Mouse (Mus musculus) kidney, embryonic 16.5 days (tissue): ENCODE data around the gene Adam30. TPM values are rescaled to one million over a fixed set of nuclear protein-coding genes. Genes with fewer than 3 reads are reported as not detected.

Source experiments
- ATAC-seq: fragments of 200-750 bp; cut with Nextera tagmentation; 2 replicates; pipeline ENCODE4 v1.8.0; 2017; ENCODE audit warnings: moderate TSS enrichment; ENCODE audit not compliant: low FRiP score, low TSS enrichment
- H3K27ac ChIP-seq: fragments of 300-500 bp; sonication (generic); 2 replicates; pipeline ENCODE4 v1.5.1; 2014; ENCODE audit warnings: low read length
- H3K27me3 ChIP-seq: fragments of 300-500 bp; sonication (generic); 2 replicates; pipeline ENCODE4 v1.6.1; 2014; ENCODE audit warnings: low read length, control low read depth, mixed read lengths; ENCODE audit not compliant: insufficient read depth
- H3K36me3 ChIP-seq: fragments of 300-500 bp; sonication (generic); 2 replicates; pipeline ENCODE4 v1.6.1; 2014; ENCODE audit warnings: low read length, control low read depth, mixed read lengths; ENCODE audit not compliant: insufficient read depth
- H3K4me1 ChIP-seq: fragments of 300-500 bp; sonication (generic); 2 replicates; pipeline ENCODE4 v1.6.1; 2014; ENCODE audit warnings: low read length, control low read depth, mixed read lengths; ENCODE audit not compliant: insufficient read depth
- H3K4me2 ChIP-seq: fragments of 300-500 bp; sonication (generic); replicated peaks from 2 replicates; pipeline ENCODE4 v1.6.1; 2014; ENCODE audit warnings: low read depth, low read length
- H3K4me3 ChIP-seq: fragments of 300-500 bp; sonication (generic); 2 replicates; pipeline ENCODE4 v1.5.1; 2014; ENCODE audit warnings: mild to moderate bottlenecking, low read length
- H3K9ac ChIP-seq: fragments of 300-500 bp; sonication (generic); replicated peaks from 2 replicates; pipeline ENCODE4 v1.6.1; 2014; ENCODE audit warnings: low read length
- H3K9me3 ChIP-seq: fragments of 300-500 bp; sonication (generic); 2 replicates; pipeline ENCODE4 v1.6.1; 2016; ENCODE audit warnings: low read length, control low read depth
- WGBS: fragments of 180-500 bp; shearing (Covaris S2); extraction: QIAGEN DNeasy Blood & Tissue Kit; methylation state at CpG from one replicate; pipeline ENCODE4 v1.1.7; 2014; 5-methylcytosine and 5-hydroxymethylcytosine counted together
- polyA plus RNA-seq: library from polyadenylated mRNA; unstranded; fragments of >200 nt; fragmentation: Nextera tagmentation; extraction: Ambion mirVana; gene quantifications from 2 replicates; pipeline ENCODE4 v1.2.1, GENCODE M21; 2015

Adam30 gene
- polyA plus RNA-seq, 1 experiment from 2014 or later, result not detected

DNA sequence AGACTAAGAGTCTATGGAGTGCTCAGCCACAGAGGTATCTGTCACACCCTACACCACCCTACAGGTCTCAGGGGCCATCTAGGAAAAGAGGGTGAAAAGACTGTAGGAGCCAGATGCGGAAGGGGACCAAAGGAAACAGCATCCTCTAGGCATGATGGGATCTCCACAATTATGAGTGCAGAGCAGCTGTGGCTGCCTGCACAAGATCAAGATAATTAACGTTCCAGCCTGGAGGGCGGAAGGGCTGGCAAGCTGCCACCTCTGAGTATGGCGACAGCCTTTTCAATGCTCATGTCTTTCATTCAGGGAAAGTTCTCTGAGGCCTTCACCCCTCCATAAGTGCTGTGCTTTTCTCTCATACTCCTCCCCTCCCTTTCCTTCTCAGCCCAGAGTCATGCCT, 1.1 kb upstream of the Adam30 start:
- no peak overlapping the region for H3K4me3 ChIP-seq
- no peaks in the 10 kb centered on the region for H3K4me1 ChIP-seq
- 38% methylated on average over 4 of the region's 4 CpGs for WGBS
- no peaks in the 10 kb centered on the region for H3K27me3 ChIP-seq
- ATAC-seq, result no peak
- H3K9ac ChIP-seq, result no peak overlapping the region
- no peaks in the 10 kb centered on the region for H3K36me3 ChIP-seq
- no peak overlapping the region for H3K27ac ChIP-seq
- no peak overlapping the region for H3K4me2 ChIP-seq
- no peaks in the 10 kb centered on the region for H3K9me3 ChIP-seq

DNA sequence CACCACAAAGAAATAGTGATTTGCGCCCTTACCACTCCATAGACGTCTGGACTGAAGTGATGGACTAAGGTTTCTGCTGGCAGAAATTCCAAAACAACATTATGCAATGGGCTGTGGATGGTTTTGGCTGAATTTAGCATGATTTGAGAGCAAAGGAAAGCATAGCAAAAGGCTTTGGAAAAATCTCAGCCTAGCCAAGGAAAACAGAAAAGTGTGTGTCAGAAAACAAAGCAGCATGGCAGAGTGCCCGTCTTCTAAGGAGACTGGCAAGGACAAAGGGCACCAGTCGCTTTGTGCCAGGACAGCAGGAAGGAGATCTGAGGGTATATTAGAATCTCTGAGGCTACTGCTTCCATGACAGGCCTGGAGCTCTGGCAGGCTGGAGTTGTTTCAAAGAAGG, 17.9 kb downstream of the Adam30 start:
- WGBS, result 82% methylated on average over 4 of the region's 4 CpGs
- H3K27me3 ChIP-seq, result no peaks in the 10 kb centered on the region

DNA sequence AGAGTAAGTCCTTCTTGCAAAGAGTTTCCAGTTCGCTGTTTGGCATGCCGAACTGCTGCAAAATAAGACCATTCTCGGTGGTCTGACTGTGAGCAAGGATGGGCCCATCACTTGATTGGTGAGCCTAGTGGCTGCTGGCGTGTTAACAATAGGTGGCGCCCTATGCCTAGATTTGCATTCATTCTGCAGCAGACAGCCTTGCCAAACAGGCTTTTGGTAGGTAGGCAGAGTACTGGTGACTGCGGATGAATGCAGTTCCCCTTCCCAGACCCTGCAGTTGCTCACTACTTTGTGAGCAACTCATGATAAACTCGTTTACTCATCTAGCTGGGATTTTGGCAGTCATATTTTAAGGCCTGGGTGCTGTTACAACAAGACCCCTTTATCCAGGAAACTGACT, 20.4 kb downstream of the Adam30 start:
- Histone ChIP-seq H3K4me1 (no peaks in the 10 kb centered on the region), H3K9me3 (peaks cover 9% of the 10 kb centered on the region; the same call in 1 of the 2 replicates), H3K27me3 (no peaks in the 10 kb centered on the region), H3K36me3 (no peaks in the 10 kb centered on the region), H3K9ac (no peak overlapping the region), H3K4me3 (no peak overlapping the region), H3K4me2 (no peak overlapping the region), H3K27ac (no peak overlapping the region)
- WGBS, result 27% methylated on average over 7 of the region's 7 CpGs
- ATAC-seq, result 0 out of 2 replicates have a peak, but pooled peaks have one; percentile 61

More for the DNA sequence above, 17.9 kb downstream of the Adam30 start:
- no peak for ATAC-seq
- H3K9me3 ChIP-seq, result peaks cover 9% of the 10 kb centered on the region; the same call in 1 of the 2 replicates
- no peaks in the 10 kb centered on the region for H3K36me3 ChIP-seq
- no peak overlapping the region for H3K9ac ChIP-seq
- H3K4me2 ChIP-seq, result no peak overlapping the region
- H3K4me1 ChIP-seq, result no peaks in the 10 kb centered on the region
- no peak overlapping the region for H3K27ac ChIP-seq
- no peak overlapping the region for H3K4me3 ChIP-seq

DNA sequence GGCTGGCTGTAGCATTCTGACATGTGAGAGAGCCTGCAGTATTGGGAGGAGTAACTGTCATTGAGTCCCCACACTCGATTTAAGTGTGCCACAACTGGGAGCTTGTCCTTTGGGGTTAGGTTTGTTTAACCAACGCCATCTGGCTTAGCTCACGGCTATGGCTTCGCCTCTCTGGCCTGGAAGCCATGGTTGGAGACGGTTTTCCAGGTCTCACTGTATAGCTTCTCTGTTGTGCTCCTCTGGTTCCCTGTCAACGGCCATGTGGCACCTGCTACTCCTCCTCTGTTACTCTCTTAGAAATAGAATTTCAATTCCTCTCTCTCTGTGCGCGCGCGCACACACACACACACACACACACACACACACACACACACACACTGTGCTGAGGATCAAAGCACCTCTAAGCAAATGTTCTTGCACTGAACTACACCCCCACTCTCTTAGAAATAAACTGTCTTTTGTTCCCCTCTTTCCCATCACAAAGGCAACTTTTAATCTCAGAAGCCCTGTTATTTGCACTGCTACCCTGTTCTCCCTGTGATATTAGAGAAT, 24.8 kb downstream of the Adam30 start:
- Histone ChIP-seq H3K27me3 (no peaks in the 10 kb centered on the region), H3K27ac (no peak overlapping the region), H3K4me1 (no peaks in the 10 kb centered on the region), H3K9ac (no peak overlapping the region), H3K9me3 (peaks cover 5% of the 10 kb centered on the region; the same call in 1 of the 2 replicates), H3K4me3 (no peak overlapping the region), H3K36me3 (no peaks in the 10 kb centered on the region), H3K4me2 (no peak overlapping the region)
- no peak for ATAC-seq
- WGBS, result 49% methylated on average over 9 of the region's 10 CpGs

DNA sequence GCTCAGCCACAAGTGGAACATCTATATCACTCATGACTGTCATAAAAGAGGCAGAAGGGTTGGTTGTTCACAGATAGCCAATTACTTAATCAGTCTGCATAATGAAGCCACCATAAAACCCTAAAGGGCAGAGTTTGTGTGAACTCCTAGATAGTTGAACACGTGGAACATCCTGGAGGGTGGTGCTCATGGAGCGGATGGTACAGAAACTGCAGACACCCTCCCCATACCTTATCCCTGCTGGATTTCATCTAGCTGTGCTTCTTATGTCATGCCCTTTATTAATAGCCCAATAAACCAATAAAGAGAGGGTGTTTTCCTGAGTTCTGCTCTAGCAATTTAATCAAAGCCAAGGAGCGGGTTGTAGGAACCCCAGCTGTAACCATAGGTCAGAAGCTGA, 27.3 kb downstream of the Adam30 start:
- H3K4me1 ChIP-seq, result no peaks in the 10 kb centered on the region
- H3K9ac ChIP-seq, result no peak overlapping the region
- no peaks in the 10 kb centered on the region; the same call in 1 of the 2 replicates for H3K9me3 ChIP-seq
- H3K27ac ChIP-seq, result no peak overlapping the region
- WGBS, result 86% methylated on average over 3 of the region's 3 CpGs
- H3K4me3 ChIP-seq, result no peak overlapping the region
- ATAC-seq, result no peak
- H3K36me3 ChIP-seq, result no peaks in the 10 kb centered on the region
- H3K27me3 ChIP-seq, result no peaks in the 10 kb centered on the region
- H3K4me2 ChIP-seq, result no peak overlapping the region

DNA sequence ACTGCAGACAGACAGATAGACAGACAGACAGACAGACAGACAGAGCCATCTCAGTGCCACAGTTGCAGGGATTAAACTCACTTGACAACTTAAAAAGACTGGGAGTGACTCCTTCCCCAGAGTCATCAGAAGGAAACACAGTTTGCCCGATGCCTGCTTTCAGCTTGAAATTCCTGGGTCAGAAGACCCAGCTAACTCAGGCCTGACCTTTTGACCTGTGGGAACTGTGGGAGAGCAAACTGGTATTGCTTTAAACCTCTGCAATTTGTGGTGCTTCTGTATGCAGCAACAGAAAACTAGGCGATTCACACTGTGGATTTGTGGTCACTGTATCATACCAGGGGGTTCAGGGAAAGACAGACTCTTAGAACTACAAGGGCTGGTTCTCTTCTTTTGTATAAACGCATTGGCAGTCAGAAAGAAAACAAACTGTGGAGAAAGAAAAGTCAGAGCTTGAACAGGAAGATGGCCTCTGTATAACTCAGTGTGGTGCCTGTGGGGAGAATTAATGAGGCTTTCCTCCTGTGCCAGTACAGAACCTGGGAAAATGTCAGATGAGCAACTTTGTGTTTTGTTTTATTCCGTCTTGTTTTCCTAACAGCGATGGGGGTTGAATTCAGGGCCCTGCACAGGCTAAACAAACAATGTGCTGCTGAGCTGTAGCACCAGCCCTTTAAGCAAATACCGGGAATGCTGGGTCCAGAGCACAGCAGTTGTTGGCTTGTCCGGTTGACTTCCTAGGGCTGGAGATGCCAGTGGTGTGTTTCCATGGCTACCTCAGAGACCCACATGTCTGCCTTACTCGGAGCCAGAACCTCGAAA, 37.5 kb downstream of the Adam30 start:
- H3K4me2 ChIP-seq, result no peak overlapping the region
- H3K27me3 ChIP-seq, result no peaks in the 10 kb centered on the region
- peak overlapping the region; percentile 53; the same call in 1 of the 2 replicates for H3K9ac ChIP-seq
- 13% methylated on average over 9 of the region's 9 CpGs for WGBS
- H3K4me1 ChIP-seq, result peaks cover 18% of the 10 kb centered on the region
- no peaks in the 10 kb centered on the region for H3K9me3 ChIP-seq
- peak; percentile 88 for ATAC-seq
- H3K36me3 ChIP-seq, result no peaks in the 10 kb centered on the region
- H3K4me3 ChIP-seq, result no peak overlapping the region
- H3K27ac ChIP-seq, result peak overlapping the region; percentile 89

DNA sequence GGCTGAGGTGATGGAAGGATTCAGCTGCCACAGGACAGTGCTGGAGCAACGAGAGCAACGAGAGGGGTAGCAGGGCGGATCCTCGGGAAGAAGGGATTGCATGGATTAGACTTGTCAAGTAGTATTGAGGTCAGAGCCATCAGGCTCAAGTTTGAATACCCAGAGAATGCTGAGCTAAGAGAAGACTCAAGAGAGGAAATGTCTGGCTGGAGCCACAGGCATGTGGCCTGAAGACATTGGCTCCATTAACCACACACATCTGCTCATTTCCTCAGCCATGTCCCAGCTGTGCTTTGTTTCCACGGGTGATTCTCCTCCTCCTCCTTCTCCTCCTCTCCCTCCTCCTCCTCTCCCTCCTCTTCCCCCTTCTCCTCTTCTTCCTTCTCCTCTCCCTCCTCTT, 39.3 kb downstream of the Adam30 start:
- Histone ChIP-seq H3K4me3 (no peak overlapping the region), H3K4me2 (no peak overlapping the region), H3K9me3 (no peaks in the 10 kb centered on the region), H3K9ac (no peak overlapping the region), H3K4me1 (peaks cover 18% of the 10 kb centered on the region), H3K27me3 (no peaks in the 10 kb centered on the region), H3K27ac (no peak overlapping the region), H3K36me3 (no peaks in the 10 kb centered on the region)
- ATAC-seq, result no peak
- WGBS, result 64% methylated on average over 5 of the region's 5 CpGs

DNA sequence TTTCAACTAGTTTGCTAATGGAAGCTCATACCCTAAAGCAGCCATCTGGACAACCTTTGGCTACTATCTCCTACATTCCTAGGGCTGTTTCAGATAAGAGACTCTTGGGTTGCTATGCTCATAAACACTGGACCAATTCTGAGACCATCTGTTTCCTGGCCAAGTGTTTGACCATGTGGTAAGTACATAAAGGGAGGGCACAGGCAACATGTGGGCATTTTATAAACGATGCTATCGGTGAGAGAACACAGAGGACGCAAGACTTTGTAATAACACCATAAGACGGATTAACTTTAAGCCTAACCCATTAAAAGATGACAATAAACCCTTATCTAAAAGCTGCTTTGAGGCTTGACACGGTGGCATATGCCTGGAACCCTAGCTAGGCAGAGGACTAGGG, 42.9 kb downstream of the Adam30 start:
- Histone ChIP-seq H3K4me3 (no peak overlapping the region), H3K27me3 (no peaks in the 10 kb centered on the region), H3K4me2 (no peak overlapping the region), H3K36me3 (no peaks in the 10 kb centered on the region), H3K4me1 (peaks cover 13% of the 10 kb centered on the region), H3K9me3 (no peaks in the 10 kb centered on the region), H3K9ac (no peak overlapping the region), H3K27ac (no peak overlapping the region)
- 66% methylated on average over 5 of the region's 5 CpGs for WGBS
- ATAC-seq, result no peak

DNA sequence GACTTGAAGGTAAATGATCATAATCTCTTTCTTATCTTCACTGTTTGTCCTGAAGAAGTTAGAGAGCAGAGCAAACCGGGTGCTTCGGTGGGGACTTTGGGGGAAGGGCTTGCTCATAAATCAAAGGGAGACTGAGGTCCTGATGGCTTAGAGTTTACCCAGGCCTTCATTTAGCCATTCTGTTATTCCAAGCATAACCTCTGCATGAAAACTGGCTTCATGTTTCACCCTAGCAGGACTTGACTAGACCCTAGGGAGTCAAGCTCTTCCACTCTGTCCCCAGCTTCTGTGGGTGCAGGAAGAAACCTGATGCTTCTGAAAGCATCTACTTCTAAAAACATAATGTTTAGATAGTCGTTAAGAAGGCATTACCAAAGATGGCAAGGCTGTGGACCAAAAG, 46.5 kb downstream of the Adam30 start:
- H3K27ac ChIP-seq, result peak overlapping the region; percentile 5; the same call in 1 of the 2 replicates
- peaks cover 8% of the 10 kb centered on the region for H3K4me1 ChIP-seq
- no peak overlapping the region for H3K4me3 ChIP-seq
- peak; percentile 85 for ATAC-seq
- no peak overlapping the region for H3K9ac ChIP-seq
- H3K36me3 ChIP-seq, result no peaks in the 10 kb centered on the region
- H3K4me2 ChIP-seq, result no peak overlapping the region
- no peaks in the 10 kb centered on the region for H3K27me3 ChIP-seq
- no peaks in the 10 kb centered on the region for H3K9me3 ChIP-seq
- WGBS, result 6% methylated on average over 3 of the region's 3 CpGs

DNA sequence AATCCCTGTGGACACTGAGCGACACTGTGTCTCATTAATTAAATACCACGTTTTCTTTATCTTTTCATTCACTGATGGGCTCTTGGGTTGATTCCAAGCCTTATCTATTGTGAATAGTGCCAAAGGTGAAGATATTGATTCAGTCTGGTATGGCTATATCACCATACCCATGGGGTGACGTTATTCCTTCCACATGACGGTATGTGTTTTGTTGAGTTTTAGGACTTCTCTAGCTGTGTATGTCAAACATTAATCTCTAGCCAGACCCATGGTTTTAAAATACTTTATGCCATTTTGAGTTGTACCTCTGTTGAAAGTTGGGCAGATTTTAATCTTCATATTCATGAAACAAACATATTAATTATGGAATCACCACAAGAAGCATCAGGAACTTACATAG, 48.7 kb downstream of the Adam30 start:
- Histone ChIP-seq H3K4me2 (no peak overlapping the region), H3K4me3 (no peak overlapping the region), H3K27me3 (no peaks in the 10 kb centered on the region), H3K27ac (no peak overlapping the region), H3K36me3 (no peaks in the 10 kb centered on the region), H3K4me1 (peaks cover 14% of the 10 kb centered on the region), H3K9ac (no peak overlapping the region), H3K9me3 (no peaks in the 10 kb centered on the region)
- no peak for ATAC-seq
- WGBS, result 79% methylated on average over 4 of the region's 4 CpGs
